Mouse (Mus musculus) kidney, adult 18-20 months (tissue): ENCODE data around the gene Strap.

Experiments used
- DNase-seq: peaks from one replicate; pipeline ENCODE4 v3.0.0; 2021

The Strap gene

GRCm38 (mm10) chr6:137783899-137784637 lies 49.2 kb downstream of the Strap start:
- no peak for DNase-seq

GRCm38 (mm10) chr6:137788976-137789590 lies 54.2 kb downstream of the Strap start:
- no peak for DNase-seq

- DNase-seq = no peak
These were observed 54.8 kb downstream of the Strap start for GRCm38 (mm10) chr6:137789658-137790057.

GRCm38 (mm10) chr6:137795494-137795893 lies 60.6 kb downstream of the Strap start:
- DNase-seq = no peak

GRCm38 (mm10) chr6:137796596-137797567 lies 62.0 kb downstream of the Strap start:
- DNase-seq = peak; percentile 13

- DNase-seq = peak; percentile 9
These were observed 64.4 kb downstream of the Strap start for GRCm38 (mm10) chr6:137799253-137799652.
